Mouse (Mus musculus) right cerebral cortex, postnatal 25 days (tissue): ENCODE data around the gene Plch2.
A peak's percentile ranks its signal among the peaks of the same experiment; 100 is the strongest.
"Not testable (repeated sequence)": the region's sequence is repeated elsewhere in the genome, so short reads cannot be mapped to it uniquely, and the experiment has no call there.

ENCODE experiments used
- DNase-seq: peaks from one replicate; pipeline ENCODE4 v3.0.0; 2022

Gene Plch2

GRCm38 (mm10) chr4:155056724-155057123 lies at the start of gene Plch2:
Gene Plch2 (minus strand): TSS chr4:155056784.
- no peak for DNase-seq

- no peak for DNase-seq
Observed at GRCm38 (mm10) chr4:155098572-155098971, 42.0 kb upstream of the Plch2 start.

DNA sequence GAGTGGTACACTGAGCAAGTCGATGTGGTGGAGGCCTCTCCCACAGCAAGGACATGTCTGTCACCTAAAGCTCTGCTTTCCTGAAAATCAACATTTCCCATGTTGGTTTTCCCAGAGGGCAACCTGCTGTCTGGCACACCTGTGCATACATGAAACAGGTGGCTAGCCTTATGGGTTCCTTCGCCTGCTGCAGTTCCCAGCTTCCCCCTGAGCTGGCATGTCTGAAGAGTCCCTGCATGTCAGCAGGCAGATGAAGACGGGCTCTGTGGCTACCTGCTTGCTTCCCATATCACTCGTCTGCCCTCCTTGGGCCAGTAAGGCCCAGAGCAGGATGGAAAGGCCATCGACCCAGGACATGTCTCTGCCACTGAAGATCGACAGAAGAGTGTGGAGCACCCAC lies 40.9 kb upstream of the Plch2 start:
- no peak for DNase-seq

GRCm38 (mm10) chr4:155095967-155096366 lies 39.4 kb upstream of the Plch2 start:
- no peak for DNase-seq

DNA sequence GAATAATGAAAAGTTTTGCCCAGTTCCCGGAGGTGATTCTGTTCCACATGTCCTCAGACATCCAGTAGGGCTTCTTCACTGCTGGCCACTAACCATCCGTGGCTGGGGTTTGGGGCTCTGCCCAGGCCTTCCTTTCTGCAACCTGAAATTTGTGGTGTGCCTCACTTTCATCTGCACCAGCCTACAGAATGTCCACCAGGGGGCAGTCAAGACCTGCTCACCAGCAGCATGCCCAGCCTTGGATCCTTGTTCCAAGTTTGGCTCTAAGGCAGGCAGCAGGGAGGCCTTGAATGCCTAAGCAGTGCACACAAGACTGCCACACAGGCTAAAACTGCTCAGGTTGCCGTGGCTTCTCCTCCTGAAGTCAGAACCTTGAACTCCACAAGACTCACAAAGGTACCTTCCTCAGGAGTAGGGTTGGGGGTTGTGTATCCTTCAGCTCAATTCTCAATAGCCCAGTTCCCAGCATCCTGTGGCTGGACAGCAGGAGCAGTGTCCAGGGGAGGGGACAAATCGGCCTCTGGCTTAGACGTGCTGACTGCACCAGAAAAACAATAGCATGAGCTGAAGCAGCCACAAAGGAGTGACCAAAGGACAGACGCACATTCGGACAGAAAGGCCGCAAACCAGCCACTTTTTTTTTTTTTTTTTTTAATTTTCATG lies 38.8 kb upstream of the Plch2 start:
- DNase-seq, result peak; percentile 83

GRCm38 (mm10) chr4:155094565-155094964 lies 38.0 kb upstream of the Plch2 start:
- DNase-seq, result no peak

DNA sequence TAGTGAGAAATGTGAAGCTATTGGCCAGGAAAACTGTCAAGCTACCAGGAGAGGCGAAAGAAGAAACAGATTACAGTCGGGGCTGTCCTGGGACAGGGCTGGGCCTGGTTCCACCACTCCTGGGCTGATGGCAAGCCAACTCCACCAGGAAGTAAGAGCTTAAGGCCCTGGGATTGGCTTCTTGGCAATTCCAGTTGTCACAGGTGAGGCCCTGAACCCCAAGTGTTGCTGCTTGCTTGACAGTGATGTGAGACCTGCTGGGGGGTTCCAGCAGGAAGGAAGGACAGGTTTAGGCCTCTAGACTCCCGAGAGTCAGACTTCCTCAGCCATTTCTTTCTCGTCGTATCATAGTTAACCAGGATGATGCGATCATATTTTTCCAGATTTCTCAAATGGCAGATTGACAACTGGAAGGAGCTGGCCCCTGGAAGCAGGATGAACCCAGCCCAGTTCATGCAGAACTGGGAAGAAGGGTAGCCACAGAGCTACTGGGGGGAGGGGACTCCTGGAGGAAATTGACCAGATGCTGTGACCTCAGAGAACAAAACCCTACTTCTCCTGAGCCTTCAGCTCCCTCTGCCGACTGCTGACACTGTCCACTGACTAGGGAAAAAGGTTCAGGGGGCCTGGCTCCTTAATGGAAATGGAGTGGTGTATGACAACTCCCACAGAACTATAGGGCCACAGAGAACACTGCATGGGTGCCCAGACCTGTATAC lies 37.0 kb upstream of the Plch2 start:
- DNase-seq, result no peak

- no peak for DNase-seq
Observed at GRCm38 (mm10) chr4:155092718-155093430, 36.3 kb upstream of the Plch2 start.

DNA sequence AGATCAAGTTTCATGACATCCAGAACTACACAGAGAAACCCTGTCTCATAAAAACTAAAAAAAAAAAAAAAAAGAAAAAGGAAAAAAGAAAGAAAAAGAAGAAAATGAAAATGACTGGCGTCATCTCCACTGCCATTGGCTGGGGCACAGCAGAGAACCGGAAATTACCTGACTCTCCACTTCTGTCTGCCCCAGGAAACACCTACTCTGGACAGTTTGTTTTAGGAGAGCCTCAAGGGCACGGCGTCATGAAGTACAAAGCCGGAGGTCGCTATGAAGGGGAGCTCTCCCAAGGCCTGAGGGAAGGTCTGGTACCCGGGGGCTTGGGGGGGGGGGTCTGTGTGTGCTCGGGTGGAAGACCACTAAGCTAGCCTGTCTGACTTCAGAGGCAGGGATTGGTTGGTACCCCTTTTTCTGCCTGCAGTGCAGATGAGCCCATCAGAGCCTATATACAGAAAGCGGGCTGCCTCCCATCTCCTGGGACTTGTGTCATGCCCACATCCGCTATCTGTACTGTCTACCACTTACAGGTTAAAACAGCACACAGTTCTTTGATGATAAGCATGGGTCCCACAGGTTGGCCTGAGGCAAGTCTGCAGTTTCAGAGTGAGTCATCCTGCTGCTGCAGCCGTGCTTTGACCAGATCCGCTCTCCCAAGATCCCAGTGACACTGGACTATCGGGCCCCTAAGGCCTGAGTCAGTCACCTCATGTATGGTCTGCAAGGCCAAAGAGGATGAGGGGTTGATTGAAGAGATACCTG lies 34.3 kb upstream of the Plch2 start:
- DNase-seq, result no peak

GRCm38 (mm10) chr4:155090147-155090546 lies 33.6 kb upstream of the Plch2 start:
- no peak for DNase-seq

- DNase-seq, result no peak
Observed at GRCm38 (mm10) chr4:155089241-155089640, 32.7 kb upstream of the Plch2 start.

DNA sequence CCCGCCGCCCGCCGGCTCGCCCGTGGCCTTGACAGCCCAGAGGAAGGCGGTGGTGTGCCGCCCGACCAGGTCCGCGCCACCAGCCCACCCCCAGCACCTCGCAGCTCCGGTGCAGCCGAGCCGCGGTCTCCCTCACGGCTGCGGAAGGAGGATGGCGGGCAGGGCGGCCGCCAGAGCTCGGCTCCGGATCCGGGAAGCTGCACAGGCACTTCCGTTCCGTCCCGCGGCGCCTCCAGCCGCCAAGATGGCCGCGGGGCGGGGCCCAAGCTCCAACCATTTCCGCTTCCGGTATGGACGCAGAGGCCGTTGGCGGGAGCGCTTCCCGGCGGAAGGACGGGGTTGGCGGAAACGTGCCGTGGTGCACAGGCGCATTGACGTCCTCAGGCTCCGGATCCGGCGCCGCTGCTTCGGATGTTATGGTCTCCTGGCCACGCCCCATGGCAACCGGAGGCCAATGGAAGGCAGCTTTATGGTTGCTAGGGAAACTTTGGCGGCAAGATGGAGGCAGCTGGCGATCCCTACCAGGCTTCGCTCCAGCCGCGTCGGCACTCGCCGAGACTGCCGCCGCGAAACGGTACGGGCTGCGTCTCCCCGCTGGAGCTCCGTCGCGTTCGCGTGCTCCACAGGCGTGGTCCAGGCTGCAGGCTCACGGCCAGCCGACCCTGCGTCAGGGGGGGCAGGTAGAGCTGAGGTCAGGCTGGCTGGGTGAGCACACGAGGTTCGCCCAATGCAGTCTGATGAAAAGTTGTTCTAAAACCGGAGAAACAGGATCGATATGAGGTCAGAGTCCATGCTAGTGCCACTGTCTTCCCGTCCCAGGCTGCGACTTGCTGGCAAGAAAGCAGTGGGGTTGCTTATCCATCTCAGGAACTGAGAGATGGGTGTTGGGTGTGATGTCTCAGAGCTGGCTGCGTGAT lies 29.8 kb upstream of the Plch2 start, which contains the start of the genes Rer1 and Morn1:
TSS of gene Rer1 (minus strand) at position 275 of the 917 bp plus-strand sequence.
TSS of gene Morn1 (plus strand) at position 470 of the 917 bp plus-strand sequence.
- DNase-seq, result peak; percentile 100

DNA sequence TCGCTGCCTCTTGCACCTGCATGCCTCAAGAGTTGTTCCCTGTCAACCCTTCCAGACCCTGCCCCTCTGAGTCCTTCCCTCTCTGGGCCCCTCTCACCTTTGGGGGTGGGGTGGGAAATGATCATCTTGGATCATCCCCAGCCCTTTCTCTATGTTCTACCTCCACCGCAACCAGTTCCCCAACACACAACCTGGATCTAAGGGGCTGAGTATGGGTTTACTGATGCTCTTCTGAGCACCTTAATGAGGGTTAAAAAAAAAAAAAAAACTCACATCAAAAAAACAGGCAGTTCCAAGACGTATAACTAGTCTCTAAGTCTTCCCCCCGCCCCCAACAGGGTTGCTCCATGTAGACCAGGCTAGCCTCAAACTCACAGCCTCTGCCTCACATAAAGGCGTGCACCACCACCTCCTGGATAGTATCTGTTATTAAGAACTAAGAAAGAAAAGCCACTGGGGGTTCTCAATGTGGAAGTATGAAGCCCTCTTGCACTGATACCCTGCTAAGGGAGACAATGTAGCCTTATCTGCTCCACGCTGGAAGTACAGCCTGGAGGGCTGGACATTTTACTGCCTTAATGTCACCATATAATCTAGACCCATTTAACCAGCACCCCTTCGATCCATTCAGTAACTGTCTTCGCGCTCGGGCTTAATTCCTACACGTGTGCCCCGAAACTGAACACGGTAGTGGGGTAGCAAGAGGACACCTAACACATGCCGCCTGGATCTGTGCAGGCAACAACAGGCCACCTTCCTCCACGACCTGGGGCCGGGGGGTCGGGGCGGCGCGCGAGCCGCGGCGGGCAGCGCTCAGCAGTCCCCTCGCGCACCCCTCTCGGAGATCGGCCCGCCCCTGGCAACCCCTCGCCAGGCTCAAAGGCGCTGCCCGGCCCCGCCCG lies 28.9 kb upstream of the Plch2 start:
- DNase-seq, result no peak

GRCm38 (mm10) chr4:155084351-155084750 lies 27.8 kb upstream of the Plch2 start:
- DNase-seq, result no peak

- DNase-seq, result no peak
Observed at GRCm38 (mm10) chr4:155083553-155083952, 27.0 kb upstream of the Plch2 start.

DNA sequence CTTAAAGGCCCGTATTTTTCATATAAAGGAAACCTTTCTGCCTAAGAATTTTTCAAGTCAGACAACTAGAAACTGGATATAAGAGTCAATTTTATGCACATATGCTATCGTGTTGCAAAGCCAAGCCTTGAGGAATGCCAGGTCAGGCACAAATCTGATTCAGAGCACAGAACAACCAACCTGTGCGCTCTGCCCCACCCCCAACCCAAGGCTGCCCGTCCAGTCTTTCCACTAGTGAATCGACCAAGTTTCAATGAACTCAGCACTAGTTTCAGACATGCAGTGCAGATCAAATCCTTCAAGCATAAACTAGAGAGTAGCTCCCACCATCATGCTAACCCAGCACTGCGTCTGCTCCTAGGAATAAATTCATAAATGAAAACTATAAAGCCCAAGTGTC lies 23.1 kb upstream of the Plch2 start:
- DNase-seq, result no peak

- not testable (repeated sequence) for DNase-seq
Observed at GRCm38 (mm10) chr4:155078808-155079207, 22.2 kb upstream of the Plch2 start.

GRCm38 (mm10) chr4:155076677-155077076 lies 20.1 kb upstream of the Plch2 start:
- DNase-seq, result no peak

DNA sequence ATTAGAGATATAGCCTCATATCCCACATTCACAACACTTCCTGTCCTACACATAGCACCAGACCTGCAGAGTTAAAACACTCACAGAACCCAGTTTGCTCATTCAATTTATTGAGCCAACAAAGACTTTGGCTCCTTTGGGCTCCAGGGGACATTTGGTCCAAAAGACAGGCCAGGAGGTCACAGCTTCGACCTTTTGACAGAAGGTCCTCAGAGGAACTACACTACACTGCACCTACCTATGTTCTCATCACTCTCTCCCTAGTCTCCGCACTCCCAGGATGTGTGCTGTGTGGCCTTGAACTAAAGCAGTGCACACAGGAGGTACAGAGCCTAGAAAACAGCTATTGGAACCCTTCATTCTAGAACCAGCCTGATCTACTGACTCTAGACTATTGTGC lies 19.2 kb upstream of the Plch2 start:
- no peak for DNase-seq

- DNase-seq, result no peak
Observed at GRCm38 (mm10) chr4:155075137-155075536, 18.6 kb upstream of the Plch2 start.

- DNase-seq, result no peak
Observed at GRCm38 (mm10) chr4:155074418-155074817, 17.8 kb upstream of the Plch2 start.
